Mouse (Mus musculus) cerebellum, postnatal 4 days (tissue): ENCODE results near the gene Sc5d.

Source experiments
- DNase-seq, 2 experiments: peaks; one replicate each; pipeline ENCODE4 v3.0.0; 2022; ENCODE audit warnings: low spot score in 2 of 2, mixed read lengths in 1 of 2

The Sc5d gene

DNA sequence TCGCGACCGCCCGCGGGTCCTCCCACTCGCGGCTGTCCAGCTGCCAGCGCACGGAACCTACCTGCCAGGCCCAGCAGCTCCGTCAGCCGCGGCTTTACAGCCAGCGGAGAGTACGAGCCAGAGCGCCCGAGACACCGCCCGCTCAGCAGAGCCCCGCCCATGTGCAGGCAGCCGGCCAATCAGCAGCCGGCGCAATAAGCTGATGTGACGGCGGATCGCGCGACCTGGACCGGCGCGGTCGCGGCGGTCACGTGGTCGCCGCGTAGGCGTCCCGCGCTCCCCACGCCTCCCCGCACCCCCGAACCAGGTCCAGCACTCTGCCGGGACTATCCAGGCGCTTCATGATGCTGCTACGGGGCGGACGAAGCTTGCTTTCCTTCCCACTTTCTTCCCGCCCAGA lies at the start of gene Sc5d:
Gene Sc5d (minus strand): TSS at position 112 of the 400 bp plus-strand sequence.
- DNase-seq = peak; percentile 83 to 96

GRCm38 (mm10) chr9:42311311-42311710 lies 47.3 kb upstream of the Sc5d start:
- no peak for DNase-seq

DNA sequence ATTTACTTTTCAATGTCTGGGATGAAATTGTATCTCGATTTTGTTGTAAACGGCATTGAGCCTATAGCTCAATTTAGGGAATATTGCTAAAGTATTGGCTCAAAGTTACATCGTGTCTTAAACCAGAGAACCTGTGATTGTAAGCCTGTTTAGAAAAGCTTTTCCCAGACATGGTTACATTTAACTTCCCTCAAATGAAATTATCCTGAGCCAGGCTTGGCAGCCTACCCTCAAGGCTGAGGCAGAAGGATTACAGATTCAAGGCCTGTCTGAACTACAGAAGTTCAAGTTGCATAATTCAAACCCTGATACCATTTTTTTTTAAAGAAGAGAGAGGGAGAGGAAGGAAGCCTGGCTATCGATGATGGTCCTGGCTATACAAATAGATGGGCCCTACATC lies 39.8 kb upstream of the Sc5d start:
- no peak for DNase-seq

DNA sequence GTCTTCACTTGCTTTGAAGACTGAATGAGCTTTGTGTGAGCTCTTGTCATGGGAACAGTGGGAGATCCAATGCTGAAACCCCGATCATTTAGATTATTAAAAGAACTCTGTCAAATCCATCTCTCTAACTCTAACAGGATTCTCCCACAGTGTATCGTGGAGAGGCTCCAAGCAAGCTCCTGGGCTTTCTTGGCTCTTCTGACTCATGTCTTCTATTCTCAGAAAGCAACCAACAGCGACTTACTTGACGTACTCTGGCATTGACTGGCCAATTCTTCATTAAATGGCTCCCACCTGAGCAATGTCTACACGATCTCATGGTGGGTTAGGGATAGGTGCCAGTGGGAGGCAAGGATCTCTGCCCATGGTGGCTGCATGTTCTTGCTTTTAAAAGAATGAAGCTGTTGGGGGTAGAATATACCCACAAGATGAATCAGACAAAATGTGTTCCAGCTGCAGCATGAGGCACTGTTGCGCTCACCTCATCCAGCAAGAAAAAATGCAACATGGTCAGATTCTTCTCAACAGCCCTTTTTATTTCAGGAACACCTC lies 37.1 kb upstream of the Sc5d start:
- no peak for DNase-seq

- DNase-seq = no peak
Measured at GRCm38 (mm10) chr9:42296297-42296922, 32.4 kb upstream of the Sc5d start.

DNA sequence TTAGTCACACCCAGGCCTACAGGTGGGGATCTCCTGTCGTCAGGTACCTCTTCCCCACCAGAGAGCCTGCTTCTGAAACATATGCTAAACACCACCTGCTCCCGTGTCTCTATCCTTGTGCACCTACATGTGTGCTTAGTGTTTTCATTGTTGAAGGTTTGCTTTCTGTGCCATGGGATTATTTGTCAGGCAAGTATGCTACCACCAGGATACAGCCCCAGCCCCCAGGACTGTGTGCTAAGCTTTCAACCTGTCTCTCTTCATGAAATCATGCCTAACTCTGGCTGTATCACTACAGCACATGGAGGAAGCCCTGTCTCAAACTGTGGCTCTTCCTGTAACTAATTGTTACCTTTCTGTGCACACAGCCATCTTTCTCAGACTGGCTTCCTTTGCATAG lies 30.1 kb upstream of the Sc5d start:
- no peak for DNase-seq

GRCm38 (mm10) chr9:42293596-42293995 lies 29.5 kb upstream of the Sc5d start:
- DNase-seq = no peak

DNA sequence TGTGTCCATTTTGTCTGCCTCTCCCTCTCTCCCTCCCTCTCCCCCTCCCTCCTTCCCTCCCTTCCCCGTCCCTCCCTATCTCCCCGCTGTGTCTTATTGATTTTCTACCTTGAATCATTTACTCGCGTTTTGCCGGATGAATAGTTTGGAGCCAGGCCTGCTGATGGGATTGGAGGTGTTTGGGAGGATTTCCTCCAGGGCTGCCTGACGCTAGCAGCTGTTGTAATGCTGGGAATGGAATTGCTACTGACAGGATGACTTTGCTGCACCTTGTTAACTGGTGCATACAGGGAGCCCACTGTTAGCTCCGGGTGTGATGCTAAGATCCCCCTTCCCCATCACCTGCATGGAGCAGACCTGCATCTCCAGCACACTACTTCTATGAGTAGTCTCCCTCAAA lies 29.0 kb upstream of the Sc5d start:
- no peak for DNase-seq

- DNase-seq = no peak
Measured at GRCm38 (mm10) chr9:42279676-42280075, 15.6 kb upstream of the Sc5d start.

- DNase-seq = no peak
Measured at GRCm38 (mm10) chr9:42278046-42278445, 14.0 kb upstream of the Sc5d start.

DNA sequence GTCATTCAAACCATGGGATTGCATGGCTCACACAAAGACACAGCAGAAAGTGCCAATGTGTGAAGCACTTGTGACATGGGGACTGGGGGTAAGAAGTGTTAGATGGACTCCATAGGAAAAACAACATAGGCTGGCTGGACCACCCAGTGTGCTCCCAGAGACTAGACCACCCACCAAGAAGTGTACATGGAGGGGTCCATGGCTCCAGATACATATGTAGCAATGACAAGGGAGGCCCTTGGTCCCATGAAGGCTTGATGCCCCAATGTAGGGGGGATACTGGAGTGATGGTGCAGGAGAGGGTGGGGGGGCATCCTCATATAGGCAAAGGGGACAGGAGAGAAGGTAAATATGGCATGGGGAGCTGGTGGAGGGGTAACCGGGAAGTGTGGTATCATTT lies 13.6 kb upstream of the Sc5d start:
- DNase-seq = no peak

- no peak for DNase-seq
Measured at GRCm38 (mm10) chr9:42277162-42277561, 13.1 kb upstream of the Sc5d start.

DNA sequence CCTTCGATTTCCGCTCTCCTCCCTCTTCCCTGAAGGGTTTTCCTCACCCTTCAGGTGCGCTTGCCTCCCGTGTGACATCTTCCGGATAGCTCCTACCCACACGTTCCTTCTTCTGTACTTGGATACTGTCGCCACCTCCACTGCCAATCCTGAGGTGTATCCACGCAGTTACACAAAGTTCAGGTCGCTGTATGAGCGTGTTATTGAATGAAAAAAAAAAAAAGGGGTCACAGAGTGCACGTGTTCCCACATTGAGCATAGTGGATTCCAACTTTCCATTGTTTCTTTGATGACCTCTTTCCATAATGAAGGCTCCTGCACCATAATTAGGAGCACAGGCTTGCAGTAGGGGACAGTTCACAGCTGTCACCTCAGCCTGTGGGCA lies 11.7 kb upstream of the Sc5d start:
- no peak for DNase-seq

GRCm38 (mm10) chr9:42275027-42275760 lies 11.1 kb upstream of the Sc5d start:
- peak in 1 of 2 experiments; percentile 10 for DNase-seq

DNA sequence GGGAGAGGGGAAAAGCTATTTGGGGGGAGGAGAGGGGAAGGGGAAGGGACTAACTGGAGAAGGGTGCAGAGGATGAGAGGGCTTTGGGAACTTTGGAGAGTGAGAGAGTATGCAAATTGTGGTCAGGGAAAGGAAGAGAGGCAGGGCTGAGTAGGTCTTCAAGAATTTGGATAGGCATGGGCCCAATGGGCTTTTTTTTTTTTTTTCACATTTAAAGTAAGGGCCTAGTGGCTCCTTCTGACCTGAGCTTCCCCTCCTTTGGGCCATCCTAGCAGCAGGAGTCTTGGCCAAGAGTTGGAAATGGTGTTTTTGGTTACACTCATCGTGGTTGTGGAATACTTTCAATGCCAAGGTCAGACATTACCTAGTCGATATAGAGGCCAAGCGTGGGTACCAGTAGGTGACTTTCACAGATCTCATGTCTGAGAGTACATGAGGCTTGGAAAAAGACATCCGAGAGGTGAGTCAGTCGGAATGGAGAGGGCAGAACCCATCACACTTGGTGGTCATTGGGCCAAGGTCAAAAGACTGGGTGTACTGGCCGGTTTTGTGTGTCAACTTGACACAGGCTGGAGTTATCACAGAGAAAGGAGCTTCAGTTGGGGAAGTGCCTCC lies 9.7 kb upstream of the Sc5d start:
- no peak for DNase-seq

DNA sequence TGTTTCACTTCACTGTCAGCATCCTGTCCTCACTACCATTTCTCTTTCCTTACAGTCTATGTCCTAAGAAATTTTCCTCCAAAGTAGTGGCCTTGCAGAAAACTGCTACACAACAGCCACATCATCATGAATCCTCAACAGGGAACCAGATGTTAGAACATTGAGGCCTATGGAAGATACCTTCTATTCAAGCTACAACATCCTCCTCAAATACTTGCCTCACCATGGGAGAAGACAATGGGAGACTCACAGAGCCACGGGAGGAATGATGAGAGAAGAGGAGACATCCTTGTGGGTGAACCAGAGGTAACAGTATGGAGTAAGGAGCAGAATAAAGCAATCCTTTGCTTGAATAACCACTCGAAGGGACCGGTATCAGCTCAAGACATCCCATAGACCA lies 9.1 kb upstream of the Sc5d start:
- no peak for DNase-seq

DNA sequence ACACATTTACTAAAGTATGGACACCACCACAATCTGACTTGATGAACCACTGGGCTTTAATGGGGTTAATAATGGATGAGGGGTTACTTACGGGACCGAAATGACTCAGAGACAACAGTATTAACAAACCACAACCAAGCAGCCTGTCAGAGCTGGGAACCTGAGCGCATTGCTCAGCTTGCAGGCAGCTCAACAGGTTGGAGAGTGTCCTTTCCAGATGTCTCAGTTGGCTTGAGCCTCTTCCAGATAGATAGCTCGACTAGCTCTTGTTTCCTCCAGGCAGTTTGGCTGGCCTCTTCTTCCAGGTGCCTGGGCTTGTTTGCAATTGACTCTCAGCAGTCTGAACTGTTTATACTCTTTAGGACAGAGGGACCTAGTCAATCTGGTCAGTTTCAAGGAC lies 8.6 kb upstream of the Sc5d start:
- no peak for DNase-seq

DNA sequence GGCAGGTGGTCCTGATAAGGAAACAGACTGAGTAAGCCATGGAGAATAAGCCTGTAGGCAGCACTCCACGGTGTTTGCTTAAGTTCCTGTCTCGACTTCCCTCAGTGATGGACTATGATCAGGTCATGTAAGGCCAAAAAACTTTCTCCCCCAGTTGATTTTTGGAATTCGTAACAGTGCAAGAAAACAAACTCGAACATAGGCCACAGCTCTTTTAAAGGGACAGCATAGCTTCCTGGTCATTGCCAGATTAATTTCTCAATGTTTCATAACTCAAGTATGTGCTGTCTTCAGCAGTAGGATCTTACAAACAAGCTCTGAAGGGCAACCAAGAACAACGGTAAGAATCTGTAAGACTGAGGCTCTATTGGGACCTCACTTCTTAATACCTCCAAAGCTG lies 7.4 kb upstream of the Sc5d start:
- no peak for DNase-seq

DNA sequence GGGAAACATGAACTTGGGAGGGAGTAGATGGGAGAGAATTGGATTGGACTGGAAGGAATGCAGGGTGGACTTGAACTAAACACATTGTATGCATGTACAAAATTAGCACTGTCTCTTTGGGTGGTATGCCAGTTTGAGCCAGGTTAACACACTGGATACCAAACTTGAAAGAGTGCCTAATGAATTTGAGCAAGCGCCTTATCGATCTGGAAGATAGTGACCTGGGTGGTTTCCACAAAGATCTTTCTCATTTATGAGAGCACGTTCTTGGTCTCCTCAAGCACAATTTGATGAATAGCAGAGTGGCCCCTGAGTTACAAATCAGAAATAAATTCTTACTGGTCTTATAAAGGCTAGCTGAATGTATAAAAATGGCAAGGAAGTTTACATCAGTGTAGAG lies 6.6 kb upstream of the Sc5d start:
- DNase-seq = no peak

DNA sequence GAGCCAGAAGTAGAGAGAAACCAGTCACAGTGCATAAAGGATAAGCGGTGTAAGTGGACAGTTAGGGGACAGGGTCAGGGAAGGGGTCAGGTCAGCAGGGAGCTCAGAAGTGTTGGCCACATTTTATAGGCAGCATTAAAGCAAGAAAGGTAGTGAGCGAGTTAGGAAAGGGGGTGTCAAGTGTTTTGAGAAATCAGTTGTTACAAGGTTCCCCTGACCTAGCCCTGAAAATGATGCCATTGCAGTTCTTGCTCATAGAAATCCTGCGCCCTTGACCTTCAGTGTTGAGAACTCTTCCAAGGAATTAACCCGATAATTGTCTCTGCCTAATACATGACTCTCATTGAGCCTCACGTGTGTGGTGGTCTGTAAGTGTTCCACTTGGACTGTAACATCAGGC lies 6.0 kb upstream of the Sc5d start:
- no peak for DNase-seq

DNA sequence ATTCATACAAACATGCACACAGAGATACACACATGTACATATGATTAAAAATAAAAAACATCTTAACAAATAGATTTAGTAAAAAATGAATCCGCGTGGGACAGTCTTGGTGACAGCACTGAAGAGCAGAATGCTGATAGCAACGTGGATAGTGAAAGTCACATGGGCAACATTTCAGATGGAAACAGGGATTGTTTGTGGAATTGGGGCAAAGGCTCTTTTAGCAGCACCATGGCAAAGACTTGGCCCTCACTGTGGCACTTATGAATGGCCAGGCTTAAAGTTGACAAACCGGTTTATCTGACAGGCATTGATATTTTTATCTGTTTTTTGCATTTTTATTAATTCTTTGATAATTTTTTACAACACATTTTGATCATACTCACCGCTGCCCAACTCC lies 4.3 kb upstream of the Sc5d start:
- no peak for DNase-seq

DNA sequence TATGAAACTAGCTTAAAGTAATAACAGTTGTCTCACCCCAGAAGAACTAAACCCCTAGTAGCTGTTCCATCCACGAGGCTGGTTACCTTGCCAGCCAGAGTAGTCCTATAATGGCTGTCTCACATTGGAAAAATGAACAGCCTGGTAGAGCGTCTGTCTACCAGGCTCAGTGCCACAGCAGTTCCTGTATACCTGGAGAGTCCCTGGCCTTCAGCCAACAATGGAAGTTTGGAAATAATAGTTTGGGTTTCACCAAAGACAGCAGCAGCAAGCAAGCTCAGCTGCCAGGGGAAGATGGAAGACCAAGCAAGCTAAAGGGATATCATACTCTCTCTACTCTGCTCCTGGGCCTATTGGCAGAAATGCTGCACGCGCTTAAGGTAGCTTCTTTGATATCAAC lies 1.3 kb upstream of the Sc5d start:
- DNase-seq = peak in 1 of 2 experiments; percentile 15

GRCm38 (mm10) chr9:42263709-42264111 lies 346 bp downstream of the Sc5d start:
- DNase-seq = no peak
